ENCODE assay signal across 25 mouse cellular contexts in genomic region chr7:136584361-136584760, GRCm38 (mm10).
DNase-seq lines count a peak whose midpoint lies in the region; ATAC-seq lines count a peak whose summit lies in the region.
"Had no signal": no experiment of that assay in that cellular context is flagged by ENCODE, and none has a peak within 500 bp of the region (broad histone marks: within the 10 kb centered on the region; RNA-seq: fewer than 3 reads in every experiment).

No protein-coding gene starts in this region.

- no peaks in the 10 kb centered on the region for H3K36me3 ChIP-seq in forebrain, embryonic 14.5 days (ENCODE audit: control insufficient read depth, insufficient read depth, low read length)
- no peaks in the 10 kb centered on the region for H3K36me3 ChIP-seq in forebrain, embryonic 16.5 days (ENCODE audit: control insufficient read depth, insufficient read depth)
- no peaks in the 10 kb centered on the region for H3K36me3 ChIP-seq in hindbrain, embryonic 14.5 days (replicated peaks; ENCODE audit: control insufficient read depth, insufficient read depth)
- H3K36me3 ChIP-seq in hindbrain, embryonic 11.5 days (ENCODE audit: control insufficient read depth, insufficient read depth, low read length) = no peaks in the 10 kb centered on the region
- no peaks in the 10 kb centered on the region for H3K36me3 ChIP-seq in neural tube, embryonic 13.5 days
- no peaks in the 10 kb centered on the region for H3K36me3 ChIP-seq in neural tube, embryonic 14.5 days (ENCODE audit: control insufficient read depth, insufficient read depth, low read length)
- no peaks in the 10 kb centered on the region for H3K36me3 ChIP-seq in kidney, embryonic 16.5 days (ENCODE audit: insufficient read depth, low read length)
- H3K36me3 ChIP-seq: embryonic facial prominence, embryonic 12.5 days; heart, embryonic 15.5 days; kidney, embryonic 15.5 days; limb, embryonic 15.5 days had no signal

- DNase-seq in forebrain, embryonic 14.5 days (ENCODE audit: low spot score) = peak; percentile 22
- no peak for DNase-seq in hindbrain, embryonic 14.5 days (ENCODE audit: low spot score)
- no peak for DNase-seq in hindbrain, embryonic 11.5 days (ENCODE audit: low spot score)
- no peak for DNase-seq in neural tube, embryonic 10.5 days (ENCODE audit: extremely low spot score, low spot score)
- DNase-seq: adrenal gland, adult 2 months; cerebellum, adult 11-12 months; cerebellum, postnatal 14 days; gastrocnemius, postnatal 36 days; kidney, adult 11 months; left cerebral cortex, postnatal 4 days; lung, postnatal 4 days; right cerebral cortex, postnatal 14 days; thymus, adult 2 months; thymus, postnatal 4 days had no signal

- H3K9ac ChIP-seq in forebrain, embryonic 14.5 days (ENCODE audit: low read length) = no peak overlapping the region
- H3K9ac ChIP-seq in forebrain, embryonic 16.5 days (replicated peaks; ENCODE audit: low read depth, low read length) = no peak overlapping the region
- H3K9ac ChIP-seq in hindbrain, embryonic 14.5 days = 0 out of 2 replicates have a peak overlapping the region, but pooled peaks have one; percentile 1
- no peak overlapping the region for H3K9ac ChIP-seq in hindbrain, embryonic 11.5 days (ENCODE audit: low read depth, low read length)
- no peak overlapping the region for H3K9ac ChIP-seq in neural tube, embryonic 13.5 days
- H3K9ac ChIP-seq in neural tube, embryonic 14.5 days (replicated peaks; ENCODE audit: low read depth, low read length) = 0 out of 2 replicates have a peak overlapping the region, but pooled peaks have one; percentile 11
- no peak overlapping the region for H3K9ac ChIP-seq in kidney, embryonic 16.5 days (replicated peaks; ENCODE audit: low read length)
- H3K9ac ChIP-seq: embryonic facial prominence, embryonic 12.5 days; forebrain, embryonic 13.5 days; heart, embryonic 15.5 days; kidney, embryonic 15.5 days; limb, embryonic 15.5 days; liver, embryonic 14.5 days had no signal

- H3K27ac ChIP-seq in forebrain, embryonic 14.5 days (ENCODE audit: low read depth, low read length) = no peak overlapping the region
- no peak overlapping the region for H3K27ac ChIP-seq in forebrain, embryonic 16.5 days (ENCODE audit: low read length)
- 0 out of 2 replicates have a peak overlapping the region, but pooled peaks have one; percentile 16 for H3K27ac ChIP-seq in hindbrain, embryonic 14.5 days
- H3K27ac ChIP-seq in hindbrain, embryonic 11.5 days (ENCODE audit: low read depth, low read length) = no peak overlapping the region
- peak overlapping the region; percentile 61; the same call in 1 of the 2 replicates for H3K27ac ChIP-seq in neural tube, embryonic 13.5 days (replicated peaks)
- H3K27ac ChIP-seq in neural tube, embryonic 14.5 days (ENCODE audit: low read depth, low read length) = no peak overlapping the region; the same call in 1 of the 2 replicates
- H3K27ac ChIP-seq in kidney, embryonic 16.5 days (ENCODE audit: low read length) = no peak overlapping the region
- H3K27ac ChIP-seq: embryonic facial prominence, embryonic 12.5 days; forebrain, embryonic 13.5 days; heart, embryonic 15.5 days; kidney, embryonic 15.5 days; limb, embryonic 15.5 days; liver, embryonic 14.5 days; stomach, postnatal 0 days had no signal

- no peaks in the 10 kb centered on the region for H3K4me1 ChIP-seq in forebrain, embryonic 14.5 days (ENCODE audit: control insufficient read depth, insufficient read depth, low read length)
- H3K4me1 ChIP-seq in forebrain, embryonic 16.5 days (replicated peaks; ENCODE audit: control insufficient read depth, insufficient read depth, low read length) = no peaks in the 10 kb centered on the region
- H3K4me1 ChIP-seq in hindbrain, embryonic 14.5 days (replicated peaks; ENCODE audit: control insufficient read depth, insufficient read depth, low read length) = peaks cover 12% of the 10 kb centered on the region
- H3K4me1 ChIP-seq in hindbrain, embryonic 11.5 days (replicated peaks; ENCODE audit: control insufficient read depth, insufficient read depth, low read length) = 0 out of 2 replicates have a peak, but pooled peaks cover 2% of the 10 kb centered on the region
- H3K4me1 ChIP-seq in neural tube, embryonic 13.5 days (replicated peaks) = peaks cover 51% of the 10 kb centered on the region
- peaks cover 23% of the 10 kb centered on the region; the same call in 1 of the 2 replicates for H3K4me1 ChIP-seq in neural tube, embryonic 14.5 days (ENCODE audit: control insufficient read depth, insufficient read depth, low read length)
- peaks cover 17% of the 10 kb centered on the region for H3K4me1 ChIP-seq in kidney, embryonic 16.5 days (ENCODE audit: insufficient read depth, low read length)
- H3K4me1 ChIP-seq: heart, embryonic 15.5 days had no signal

- 84% methylated on average over 17 of the region's 17 CpGs for WGBS in forebrain, embryonic 14.5 days
- WGBS in forebrain, embryonic 16.5 days = 70% methylated on average over 17 of the region's 17 CpGs
- WGBS in hindbrain, embryonic 14.5 days = 57% methylated on average over 17 of the region's 17 CpGs
- WGBS in hindbrain, embryonic 11.5 days = 72% methylated on average over 17 of the region's 17 CpGs
- 51% methylated on average over 17 of the region's 17 CpGs for WGBS in neural tube, embryonic 13.5 days
- 60% methylated on average over 17 of the region's 17 CpGs for WGBS in neural tube, embryonic 14.5 days
- 67% methylated on average over 17 of the region's 17 CpGs for WGBS in kidney, embryonic 16.5 days

- ATAC-seq in forebrain, embryonic 14.5 days = no peak
- no peak for ATAC-seq in forebrain, embryonic 16.5 days
- ATAC-seq in hindbrain, embryonic 14.5 days (ENCODE audit: low FRiP score) = no peak
- no peak for ATAC-seq in hindbrain, embryonic 11.5 days (ENCODE audit: low FRiP score)
- ATAC-seq in neural tube, embryonic 13.5 days (ENCODE audit: low read depth) = no peak
- ATAC-seq in neural tube, embryonic 14.5 days (ENCODE audit: low read depth) = no peak
- ATAC-seq in kidney, embryonic 16.5 days (ENCODE audit: low FRiP score, low TSS enrichment) = no peak
- ATAC-seq: forebrain, embryonic 13.5 days had no signal

- no peak overlapping the region for H3K4me2 ChIP-seq in forebrain, embryonic 14.5 days (ENCODE audit: low read length)
- no peak overlapping the region for H3K4me2 ChIP-seq in forebrain, embryonic 16.5 days (ENCODE audit: low read length)
- peak overlapping the region; percentile 27; the same call in 1 of the 2 replicates for H3K4me2 ChIP-seq in hindbrain, embryonic 14.5 days (replicated peaks)
- no peak overlapping the region for H3K4me2 ChIP-seq in hindbrain, embryonic 11.5 days (replicated peaks; ENCODE audit: low read depth, low read length)
- H3K4me2 ChIP-seq in neural tube, embryonic 13.5 days = no peak overlapping the region
- 0 out of 2 replicates have a peak overlapping the region, but pooled peaks have one; percentile 2 for H3K4me2 ChIP-seq in neural tube, embryonic 14.5 days (ENCODE audit: low read depth, low read length)
- H3K4me2 ChIP-seq in kidney, embryonic 16.5 days (replicated peaks; ENCODE audit: low read depth, low read length) = no peak overlapping the region
- H3K4me2 ChIP-seq: embryonic facial prominence, embryonic 12.5 days; forebrain, embryonic 13.5 days; heart, embryonic 15.5 days; kidney, embryonic 15.5 days; limb, embryonic 15.5 days had no signal

- peaks cover 13% of the 10 kb centered on the region for H3K27me3 ChIP-seq in forebrain, embryonic 14.5 days (replicated peaks; ENCODE audit: control insufficient read depth, insufficient read depth, low read length)
- H3K27me3 ChIP-seq in forebrain, embryonic 16.5 days (replicated peaks; ENCODE audit: control insufficient read depth, insufficient read depth, low read length) = peaks cover 17% of the 10 kb centered on the region
- no peaks in the 10 kb centered on the region for H3K27me3 ChIP-seq in hindbrain, embryonic 14.5 days (ENCODE audit: control insufficient read depth, insufficient read depth, low read length)
- H3K27me3 ChIP-seq in hindbrain, embryonic 11.5 days (ENCODE audit: control insufficient read depth, insufficient read depth, low read length) = 0 out of 2 replicates have a peak, but pooled peaks cover 4% of the 10 kb centered on the region
- no peaks in the 10 kb centered on the region; the same call in 1 of the 2 replicates for H3K27me3 ChIP-seq in neural tube, embryonic 13.5 days
- H3K27me3 ChIP-seq in neural tube, embryonic 14.5 days (ENCODE audit: control insufficient read depth, insufficient read depth, low read length) = no peaks in the 10 kb centered on the region
- peaks cover 31% of the 10 kb centered on the region for H3K27me3 ChIP-seq in kidney, embryonic 16.5 days (ENCODE audit: insufficient read depth, low read length)

- no peaks in the 10 kb centered on the region for H3K9me3 ChIP-seq in forebrain, embryonic 14.5 days (replicated peaks; ENCODE audit: control insufficient read depth, low read length)
- H3K9me3 ChIP-seq in forebrain, embryonic 16.5 days (ENCODE audit: control insufficient read depth, low read length) = no peaks in the 10 kb centered on the region
- no peaks in the 10 kb centered on the region for H3K9me3 ChIP-seq in hindbrain, embryonic 14.5 days (ENCODE audit: control insufficient read depth, low read length)
- H3K9me3 ChIP-seq in hindbrain, embryonic 11.5 days (ENCODE audit: control insufficient read depth, low read length) = no peaks in the 10 kb centered on the region
- H3K9me3 ChIP-seq in neural tube, embryonic 13.5 days = no peaks in the 10 kb centered on the region
- H3K9me3 ChIP-seq in neural tube, embryonic 14.5 days (ENCODE audit: control insufficient read depth, low read length) = no peaks in the 10 kb centered on the region
- no peaks in the 10 kb centered on the region for H3K9me3 ChIP-seq in kidney, embryonic 16.5 days (ENCODE audit: low read length)
- H3K9me3 ChIP-seq: embryonic facial prominence, embryonic 12.5 days; forebrain, embryonic 13.5 days; heart, embryonic 15.5 days; kidney, embryonic 15.5 days; limb, embryonic 15.5 days had no signal

- no peak overlapping the region for H3K4me3 ChIP-seq in forebrain, embryonic 14.5 days (ENCODE audit: low read depth, low read length)
- no peak overlapping the region for H3K4me3 ChIP-seq in forebrain, embryonic 16.5 days (replicated peaks; ENCODE audit: low read length)
- no peak overlapping the region for H3K4me3 ChIP-seq in hindbrain, embryonic 14.5 days (replicated peaks; ENCODE audit: low read length)
- no peak overlapping the region for H3K4me3 ChIP-seq in hindbrain, embryonic 11.5 days (ENCODE audit: low read depth, low read length)
- no peak overlapping the region for H3K4me3 ChIP-seq in neural tube, embryonic 13.5 days
- no peak overlapping the region for H3K4me3 ChIP-seq in neural tube, embryonic 14.5 days (ENCODE audit: low read depth, low read length)
- H3K4me3 ChIP-seq in kidney, embryonic 16.5 days (ENCODE audit: low read length) = no peak overlapping the region
- H3K4me3 ChIP-seq: embryonic facial prominence, embryonic 12.5 days; forebrain, embryonic 13.5 days; heart, embryonic 15.5 days; kidney, embryonic 15.5 days; limb, embryonic 15.5 days had no signal

Comparison
In these comparisons a context has a peak if more than half of its experiments do, and no peak if none do; other contexts are left out.
1. H3K27ac ChIP-seq: peak in hindbrain, embryonic 14.5 days (single experiment) and neural tube, embryonic 13.5 days (single experiment); none in forebrain, embryonic 14.5 days (single experiment), forebrain, embryonic 16.5 days (single experiment), hindbrain, embryonic 11.5 days (single experiment), neural tube, embryonic 14.5 days (single experiment) and kidney, embryonic 16.5 days (single experiment).
2. H3K4me2 ChIP-seq: peak in hindbrain, embryonic 14.5 days (single experiment) and neural tube, embryonic 14.5 days (single experiment); none in forebrain, embryonic 14.5 days (single experiment), forebrain, embryonic 16.5 days (single experiment), hindbrain, embryonic 11.5 days (single experiment), neural tube, embryonic 13.5 days (single experiment) and kidney, embryonic 16.5 days (single experiment).
3. H3K9ac ChIP-seq: peak in hindbrain, embryonic 14.5 days (single experiment) and neural tube, embryonic 14.5 days (single experiment); none in forebrain, embryonic 14.5 days (single experiment), forebrain, embryonic 16.5 days (single experiment), hindbrain, embryonic 11.5 days (single experiment), neural tube, embryonic 13.5 days (single experiment) and kidney, embryonic 16.5 days (single experiment).